Mouse (Mus musculus) midbrain, embryonic 10.5 days (tissue): ENCODE data around the gene Mgst2. TPM values are rescaled to one million over a fixed set of nuclear protein-coding genes. Genes with fewer than 3 reads are reported as not detected.

ENCODE experiments used
- DNase-seq: peaks from one replicate; pipeline ENCODE4 v3.0.0-alpha.2; 2017; ENCODE audit warnings: low spot score
- H3K27ac ChIP-seq: fragments of 300-500 bp; sonication (generic); replicated peaks from 2 replicates; pipeline ENCODE4 v1.5.1; 2016; ENCODE audit warnings: mild to moderate bottlenecking
- H3K27me3 ChIP-seq: fragments of 300-500 bp; sonication (generic); 2 replicates; pipeline ENCODE4 v1.6.1; 2016; ENCODE audit warnings: low read depth, mild to moderate bottlenecking; ENCODE audit not compliant: poor library complexity, severe bottlenecking
- H3K36me3 ChIP-seq: fragments of 300-500 bp; sonication (generic); 2 replicates; pipeline ENCODE4 v1.6.1; 2016; ENCODE audit warnings: mild to moderate bottlenecking, moderate library complexity
- H3K4me1 ChIP-seq: fragments of 300-500 bp; sonication (generic); 2 replicates; pipeline ENCODE4 v1.6.1; 2016
- H3K4me3 ChIP-seq: fragments of 300-500 bp; sonication (generic); 2 replicates; pipeline ENCODE4 v1.5.1; 2016; ENCODE audit warnings: mild to moderate bottlenecking, moderate library complexity
- H3K9me3 ChIP-seq: fragments of 300-500 bp; sonication (generic); replicated peaks from 2 replicates; pipeline ENCODE4 v1.6.1; 2016; ENCODE audit warnings: mild to moderate bottlenecking
- WGBS: fragments of 180-500 bp; shearing (Covaris S2); methylation state at CpG from one replicate; pipeline ENCODE4 v1.1.7; 2016; 5-methylcytosine and 5-hydroxymethylcytosine counted together
- polyA plus RNA-seq: library from polyadenylated mRNA; unstranded; fragments of >200 nt; fragmentation: Nextera tagmentation; extraction: Ambion mirVana; gene quantifications from 2 replicates; pipeline ENCODE4 v1.2.1, GENCODE M21; 2016

The Mgst2 gene
- polyA plus RNA-seq, 1 experiment from 2014 or later, result 0.31 TPM

DNA sequence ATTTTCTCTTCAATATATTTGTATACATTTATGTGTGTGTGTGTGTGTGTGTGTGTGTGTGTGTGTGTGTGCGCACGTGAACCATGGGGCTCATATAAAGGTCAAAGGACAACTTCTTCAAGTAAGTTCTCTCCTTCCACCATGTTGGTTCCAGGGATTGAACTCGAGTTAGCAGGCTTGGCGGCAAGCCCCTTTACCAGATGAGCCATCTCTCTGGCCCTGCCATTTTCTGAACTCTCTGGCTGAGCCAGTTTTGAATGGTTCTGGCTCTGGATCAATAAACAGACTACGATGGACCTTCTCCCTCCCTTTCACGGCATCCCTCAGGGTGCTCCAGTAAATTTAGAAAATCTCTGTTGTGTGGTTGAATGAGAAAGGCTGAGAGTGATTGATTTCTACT, 26.6 kb downstream of the Mgst2 start:
- H3K9me3 ChIP-seq, result no peaks in the 10 kb centered on the region
- H3K27me3 ChIP-seq, result no peaks in the 10 kb centered on the region
- H3K27ac ChIP-seq, result no peak overlapping the region
- WGBS, result 87% methylated on average over 6 of the region's 6 CpGs
- no peak overlapping the region for H3K4me3 ChIP-seq
- DNase-seq, result no peak
- H3K36me3 ChIP-seq, result peaks cover 44% of the 10 kb centered on the region
- H3K4me1 ChIP-seq, result no peaks in the 10 kb centered on the region

DNA sequence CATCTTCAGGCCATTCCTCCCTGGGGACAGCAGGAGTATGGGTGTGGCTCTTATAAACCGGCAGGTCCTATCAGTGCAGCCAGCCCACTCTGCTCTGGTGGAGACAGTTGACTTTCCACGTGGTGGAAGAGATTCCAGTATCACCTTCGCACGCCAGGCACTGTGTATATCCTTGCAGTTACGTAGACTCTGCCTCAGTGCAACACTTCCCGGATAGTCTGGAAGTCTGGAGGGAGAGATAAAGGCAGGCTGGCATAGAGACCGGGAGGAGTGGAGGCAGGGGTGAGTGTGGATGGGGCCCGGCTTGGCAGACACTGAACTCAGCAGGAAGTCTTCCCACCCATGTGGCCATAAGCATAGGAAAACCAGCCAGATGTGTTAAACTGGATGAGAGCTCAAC, 28.6 kb downstream of the Mgst2 start:
- Histone ChIP-seq H3K27ac (no peak overlapping the region), H3K4me3 (no peak overlapping the region), H3K4me1 (no peaks in the 10 kb centered on the region), H3K27me3 (no peaks in the 10 kb centered on the region), H3K36me3 (peaks cover 58% of the 10 kb centered on the region), H3K9me3 (no peaks in the 10 kb centered on the region)
- no peak for DNase-seq
- WGBS, result 89% methylated on average over 8 of the region's 8 CpGs

DNA sequence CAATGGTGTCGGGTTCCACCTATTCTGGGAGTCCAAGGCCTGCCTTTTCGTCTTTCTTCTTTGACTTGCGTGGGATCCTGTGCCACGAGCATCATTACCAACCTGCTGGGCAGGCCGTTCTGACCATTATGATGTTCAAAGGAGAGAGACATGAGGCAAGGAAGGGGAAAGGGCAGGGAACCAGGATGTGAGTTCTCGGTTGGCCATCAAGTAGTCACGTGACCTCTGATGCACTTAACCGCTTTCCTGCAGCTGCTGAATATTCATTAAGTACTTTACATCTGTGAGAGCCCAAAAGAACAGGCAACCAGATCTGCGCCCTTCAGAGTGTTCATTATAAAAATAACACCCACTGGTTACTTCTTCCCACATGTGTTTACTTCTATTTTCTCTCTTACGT, 33.0 kb downstream of the Mgst2 start:
- H3K4me3 ChIP-seq, result no peak overlapping the region
- no peaks in the 10 kb centered on the region for H3K27me3 ChIP-seq
- no peaks in the 10 kb centered on the region for H3K9me3 ChIP-seq
- H3K4me1 ChIP-seq, result no peaks in the 10 kb centered on the region
- DNase-seq, result no peak
- H3K36me3 ChIP-seq, result peaks cover 74% of the 10 kb centered on the region
- no peak overlapping the region for H3K27ac ChIP-seq
- WGBS, result 91% methylated on average over 10 of the region's 10 CpGs

DNA sequence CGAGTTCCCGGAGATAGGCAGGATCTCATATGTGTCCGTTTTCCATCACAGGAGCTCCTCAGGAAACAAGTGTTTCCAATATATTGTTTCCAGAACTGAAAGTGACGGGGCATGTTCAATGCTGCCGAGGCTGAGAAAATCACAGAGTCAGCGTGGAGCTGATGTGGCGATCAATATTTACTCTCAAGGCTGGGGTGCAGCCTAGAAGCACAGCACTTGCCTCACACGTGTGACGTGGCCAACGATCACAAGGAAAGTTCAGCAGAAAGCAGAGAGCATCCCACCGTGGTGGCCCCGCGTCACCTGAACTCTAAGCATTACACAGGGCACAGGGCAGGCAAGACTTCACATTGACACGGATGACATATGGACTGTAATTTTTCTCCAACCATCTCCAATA, 34.4 kb downstream of the Mgst2 start:
- H3K36me3 ChIP-seq, result peaks cover 60% of the 10 kb centered on the region
- H3K27me3 ChIP-seq, result no peaks in the 10 kb centered on the region
- 93% methylated on average over 14 of the region's 14 CpGs for WGBS

DNA sequence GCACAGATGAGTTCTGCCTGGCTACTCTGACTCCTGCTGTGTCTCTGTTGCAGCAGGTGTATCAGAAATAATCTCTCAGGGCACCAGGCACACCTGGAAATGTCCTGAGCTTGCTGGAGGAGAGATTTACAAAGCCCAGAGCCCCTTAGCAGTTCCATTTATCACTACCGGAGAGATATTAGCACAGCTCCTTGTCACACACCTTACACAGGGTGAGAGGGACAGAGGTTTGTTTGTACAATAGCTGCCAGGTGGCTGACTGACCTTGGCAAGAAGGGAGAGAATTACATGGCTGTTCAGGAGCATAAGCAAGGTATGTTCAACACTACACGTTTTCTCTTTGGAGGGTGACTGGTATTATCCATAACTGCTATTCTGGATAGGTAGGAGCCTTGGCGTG, 35.6 kb downstream of the Mgst2 start:
- WGBS, result 91% methylated on average over 3 of the region's 3 CpGs
- no peaks in the 10 kb centered on the region for H3K9me3 ChIP-seq
- no peaks in the 10 kb centered on the region for H3K27me3 ChIP-seq
- H3K4me1 ChIP-seq, result peaks cover 7% of the 10 kb centered on the region
- peaks cover 49% of the 10 kb centered on the region for H3K36me3 ChIP-seq
- no peak for DNase-seq
- H3K27ac ChIP-seq, result no peak overlapping the region
- H3K4me3 ChIP-seq, result no peak overlapping the region

More for the DNA sequence above, 34.4 kb downstream of the Mgst2 start:
- no peak overlapping the region for H3K27ac ChIP-seq
- DNase-seq, result no peak
- no peaks in the 10 kb centered on the region for H3K9me3 ChIP-seq
- no peak overlapping the region for H3K4me3 ChIP-seq
- H3K4me1 ChIP-seq, result no peaks in the 10 kb centered on the region

DNA sequence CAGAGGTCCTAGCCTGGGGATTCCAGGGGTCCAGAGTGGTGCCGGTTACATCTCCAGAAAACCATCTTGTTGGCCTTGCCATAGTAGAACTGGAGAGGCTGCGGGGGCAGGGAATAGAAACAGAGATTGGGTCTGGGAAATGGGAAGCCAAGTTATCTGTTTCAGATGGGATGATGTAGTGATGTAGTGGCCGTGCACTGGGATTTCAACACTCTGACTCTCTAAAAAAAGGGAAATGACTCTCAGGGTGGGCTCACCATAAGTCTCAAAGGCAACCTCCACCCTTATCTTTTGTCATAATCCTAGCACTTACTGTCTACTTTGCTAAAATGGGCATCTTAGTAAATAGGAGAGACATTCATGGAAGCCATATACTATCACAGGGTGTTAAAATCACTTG, 37.8 kb downstream of the Mgst2 start:
- Histone ChIP-seq H3K27ac (no peak overlapping the region), H3K4me1 (peaks cover 30% of the 10 kb centered on the region), H3K36me3 (peaks cover 28% of the 10 kb centered on the region), H3K27me3 (no peaks in the 10 kb centered on the region), H3K4me3 (no peak overlapping the region), H3K9me3 (no peaks in the 10 kb centered on the region)
- DNase-seq, result no peak
- 91% methylated on average over 3 of the region's 3 CpGs for WGBS

DNA sequence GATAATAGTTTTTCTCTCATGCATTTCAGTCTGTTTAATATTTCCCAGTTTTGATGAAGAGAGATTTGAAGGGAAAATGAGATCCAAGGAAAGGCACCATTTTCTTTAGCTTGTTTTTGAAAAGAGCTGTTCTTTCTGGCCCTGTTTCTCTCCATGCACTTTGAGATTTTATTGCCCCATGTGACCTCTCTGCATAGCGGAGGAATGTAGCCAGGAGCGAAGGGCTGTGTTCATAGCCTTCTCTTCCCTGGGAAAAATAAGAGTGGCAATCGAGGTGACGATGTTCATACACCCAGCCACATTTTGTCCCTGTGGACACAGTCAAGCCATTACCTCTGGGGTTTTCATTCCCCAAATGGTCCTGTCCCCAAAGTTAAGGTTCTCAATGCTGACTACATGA, 40.0 kb downstream of the Mgst2 start:
- Histone ChIP-seq H3K36me3 (peaks cover 17% of the 10 kb centered on the region), H3K27ac (peak overlapping the region; percentile 97), H3K27me3 (no peaks in the 10 kb centered on the region), H3K9me3 (no peaks in the 10 kb centered on the region), H3K4me1 (peaks cover 36% of the 10 kb centered on the region), H3K4me3 (no peak overlapping the region)
- DNase-seq, result no peak
- 89% methylated on average over 4 of the region's 4 CpGs for WGBS

DNA sequence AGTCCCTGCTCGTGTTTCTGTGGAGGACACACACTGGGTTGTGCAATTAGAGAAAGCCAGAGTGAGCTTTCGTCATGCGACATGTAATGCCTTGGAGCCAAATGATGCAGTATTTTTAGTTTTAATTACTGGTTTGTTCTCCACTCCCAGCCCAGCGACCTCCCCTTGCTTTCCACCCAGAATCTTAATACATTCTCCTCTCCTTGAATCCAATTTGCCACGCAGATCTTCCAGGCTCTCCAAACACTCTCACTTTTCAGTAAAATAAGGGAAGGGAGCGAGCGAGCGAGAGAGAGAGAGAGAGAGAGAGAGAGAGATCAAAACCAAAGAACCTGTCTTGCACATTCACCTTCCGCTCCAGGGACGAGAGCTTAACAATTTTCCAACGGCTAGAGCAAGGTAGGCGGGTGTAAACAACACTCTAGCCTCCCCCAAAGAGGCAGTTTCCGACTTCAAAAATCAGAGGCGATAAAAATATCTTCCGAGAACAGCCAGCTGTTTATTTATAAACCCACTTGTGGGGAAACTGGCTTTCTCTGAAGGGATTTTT, 40.6 kb downstream of the Mgst2 start:
- Histone ChIP-seq H3K9me3 (no peaks in the 10 kb centered on the region), H3K27me3 (no peaks in the 10 kb centered on the region), H3K4me1 (peaks cover 36% of the 10 kb centered on the region), H3K27ac (peak overlapping the region; percentile 97), H3K36me3 (peaks cover 14% of the 10 kb centered on the region), H3K4me3 (peak overlapping the region; percentile 49)
- no peak for DNase-seq
- 45% methylated on average over 15 of the region's 15 CpGs for WGBS

DNA sequence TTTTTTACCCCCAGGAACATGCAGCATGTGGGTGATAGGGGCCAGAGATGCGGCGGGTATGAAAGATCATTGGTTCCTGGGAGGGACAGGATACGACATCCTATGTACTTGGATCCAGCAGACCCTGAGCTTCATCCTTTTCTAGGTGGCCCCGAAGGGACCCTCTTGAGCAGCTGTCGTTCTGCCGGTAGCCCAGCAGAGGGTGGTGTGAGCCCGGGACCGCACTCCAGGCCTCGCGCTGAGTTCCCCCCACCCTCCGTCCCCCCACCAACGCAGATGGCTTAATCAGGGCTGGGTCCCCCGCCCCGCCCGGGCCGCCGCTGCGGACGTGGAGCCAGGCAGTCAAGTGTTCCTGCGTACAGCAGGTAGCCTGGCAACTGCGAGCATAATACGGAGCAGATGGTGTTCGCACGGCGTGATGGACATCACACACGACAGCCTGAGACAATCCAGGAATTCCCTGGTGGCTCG, 41.2 kb downstream of the Mgst2 start:
- 1% methylated on average over 27 of the region's 27 CpGs for WGBS
- peak; percentile 96 for DNase-seq
- H3K27me3 ChIP-seq, result no peaks in the 10 kb centered on the region
- H3K27ac ChIP-seq, result peak overlapping the region; percentile 97
- H3K4me1 ChIP-seq, result peaks cover 36% of the 10 kb centered on the region
- H3K4me3 ChIP-seq, result peak overlapping the region; percentile 49
- peaks cover 9% of the 10 kb centered on the region for H3K36me3 ChIP-seq
- H3K9me3 ChIP-seq, result no peaks in the 10 kb centered on the region

DNA sequence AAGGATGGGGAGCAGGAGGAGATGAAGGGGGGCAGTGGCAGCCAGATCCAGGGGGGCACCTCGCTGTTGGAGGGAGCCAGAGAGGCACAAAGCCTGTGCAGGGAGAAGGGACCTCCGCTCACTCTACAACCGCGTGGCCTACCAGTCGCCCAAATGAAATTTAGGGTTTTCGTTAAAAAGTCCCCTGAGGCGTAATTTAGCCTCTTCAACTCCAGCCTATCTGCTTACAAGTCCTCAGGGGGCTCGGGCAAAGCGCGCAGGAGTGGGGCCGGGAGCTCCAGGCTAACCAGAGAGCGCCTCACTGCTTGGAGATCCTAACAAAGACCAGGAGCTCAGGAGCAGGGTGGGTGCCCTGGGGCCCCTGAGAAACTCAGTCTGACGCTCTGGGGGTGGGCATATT, 41.8 kb downstream of the Mgst2 start:
- peak; percentile 74 for DNase-seq
- peaks cover 36% of the 10 kb centered on the region for H3K4me1 ChIP-seq
- peaks cover 3% of the 10 kb centered on the region for H3K36me3 ChIP-seq
- H3K4me3 ChIP-seq, result peak overlapping the region; percentile 49
- WGBS, result 2% methylated on average over 13 of the region's 13 CpGs
- H3K27me3 ChIP-seq, result no peaks in the 10 kb centered on the region
- no peaks in the 10 kb centered on the region for H3K9me3 ChIP-seq
- H3K27ac ChIP-seq, result peak overlapping the region; percentile 97

DNA sequence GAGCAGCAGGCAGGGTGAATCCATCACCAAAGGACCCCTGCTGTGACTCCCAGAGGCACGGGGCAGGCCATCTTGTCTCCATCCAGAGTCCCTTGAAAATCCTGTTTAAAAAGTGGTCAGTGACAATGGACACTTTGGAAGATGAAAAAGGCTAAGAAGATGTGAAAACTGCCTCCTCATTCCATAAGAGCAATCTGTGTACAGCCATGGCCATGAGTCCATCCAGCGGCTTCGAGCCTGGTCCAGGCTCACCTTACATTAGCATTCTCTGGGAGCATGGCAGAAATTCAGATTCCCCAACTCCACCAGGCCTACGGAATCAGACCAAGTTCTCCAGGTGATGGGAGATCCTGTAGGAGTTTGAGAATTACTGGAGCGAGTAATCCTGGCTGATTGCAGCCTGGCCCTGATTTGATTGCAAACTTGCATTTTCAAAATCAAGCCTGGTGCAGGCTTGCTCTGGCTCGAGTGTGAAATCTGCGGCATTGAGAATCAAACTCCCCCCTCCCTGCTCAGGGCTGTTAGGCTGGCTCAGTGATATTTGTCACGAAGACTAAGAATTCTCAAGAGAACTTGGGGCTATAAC, 42.6 kb downstream of the Mgst2 start:
- peak overlapping the region; percentile 97 for H3K27ac ChIP-seq
- no peaks in the 10 kb centered on the region for H3K9me3 ChIP-seq
- peaks cover 36% of the 10 kb centered on the region for H3K4me1 ChIP-seq
- peak; percentile 28 for DNase-seq
- no peaks in the 10 kb centered on the region for H3K36me3 ChIP-seq
- H3K27me3 ChIP-seq, result no peaks in the 10 kb centered on the region
- 65% methylated on average over 8 of the region's 8 CpGs for WGBS
- no peak overlapping the region for H3K4me3 ChIP-seq

DNA sequence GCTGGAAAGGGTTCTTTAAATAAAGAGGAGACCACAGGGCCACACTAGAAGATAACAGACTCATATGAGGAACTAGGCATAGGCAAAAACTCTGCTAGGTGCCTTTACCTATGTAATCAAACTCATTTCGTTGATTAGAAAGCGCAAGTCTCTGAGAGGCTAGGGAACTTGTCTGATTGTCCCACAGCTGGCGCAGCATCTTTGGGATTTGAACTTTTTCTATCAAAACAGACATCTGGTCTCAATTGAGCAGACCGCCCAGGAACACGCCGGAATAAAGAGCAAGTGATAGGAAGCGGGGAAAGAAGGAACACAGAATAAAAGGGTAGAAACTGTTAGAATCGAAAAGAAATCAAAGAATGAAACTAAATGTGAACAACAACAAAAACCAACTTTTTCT, 43.3 kb downstream of the Mgst2 start:
- no peaks in the 10 kb centered on the region for H3K36me3 ChIP-seq
- WGBS, result 84% methylated on average over 8 of the region's 8 CpGs
- DNase-seq, result no peak
- peak overlapping the region; percentile 97; the same call in 1 of the 2 replicates for H3K27ac ChIP-seq
- peaks cover 36% of the 10 kb centered on the region for H3K4me1 ChIP-seq
- no peaks in the 10 kb centered on the region for H3K9me3 ChIP-seq
- no peaks in the 10 kb centered on the region for H3K27me3 ChIP-seq
- H3K4me3 ChIP-seq, result no peak overlapping the region

DNA sequence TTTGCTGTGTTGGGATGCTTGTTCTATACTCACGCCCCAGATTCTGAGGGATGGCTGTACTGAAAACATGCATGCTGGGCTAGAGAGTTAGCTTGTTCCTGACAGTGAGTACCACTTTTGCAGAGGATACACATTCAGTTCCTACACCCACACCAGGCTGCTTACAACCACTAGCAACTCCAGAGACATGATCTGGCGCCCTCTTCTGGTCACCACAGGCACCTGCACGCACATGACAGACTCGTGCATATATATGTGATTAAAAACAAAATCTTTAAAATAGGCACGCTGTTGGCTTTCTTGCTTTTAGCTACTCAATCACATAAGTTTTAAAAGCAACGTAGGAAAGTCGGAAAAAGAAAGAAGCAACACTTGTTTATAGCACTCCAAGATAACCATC, 45.1 kb downstream of the Mgst2 start:
- Histone ChIP-seq H3K4me1 (peaks cover 43% of the 10 kb centered on the region), H3K27me3 (no peaks in the 10 kb centered on the region)
- WGBS, result 85% methylated on average over 7 of the region's 7 CpGs

More for the DNA sequence above, 45.1 kb downstream of the Mgst2 start:
- Histone ChIP-seq H3K4me3 (no peak overlapping the region), H3K9me3 (no peaks in the 10 kb centered on the region), H3K27ac (no peak overlapping the region), H3K36me3 (no peaks in the 10 kb centered on the region)
- DNase-seq, result no peak
